8 mouse cellular contexts compared by ENCODE assay signal in the genomic region with DNA sequence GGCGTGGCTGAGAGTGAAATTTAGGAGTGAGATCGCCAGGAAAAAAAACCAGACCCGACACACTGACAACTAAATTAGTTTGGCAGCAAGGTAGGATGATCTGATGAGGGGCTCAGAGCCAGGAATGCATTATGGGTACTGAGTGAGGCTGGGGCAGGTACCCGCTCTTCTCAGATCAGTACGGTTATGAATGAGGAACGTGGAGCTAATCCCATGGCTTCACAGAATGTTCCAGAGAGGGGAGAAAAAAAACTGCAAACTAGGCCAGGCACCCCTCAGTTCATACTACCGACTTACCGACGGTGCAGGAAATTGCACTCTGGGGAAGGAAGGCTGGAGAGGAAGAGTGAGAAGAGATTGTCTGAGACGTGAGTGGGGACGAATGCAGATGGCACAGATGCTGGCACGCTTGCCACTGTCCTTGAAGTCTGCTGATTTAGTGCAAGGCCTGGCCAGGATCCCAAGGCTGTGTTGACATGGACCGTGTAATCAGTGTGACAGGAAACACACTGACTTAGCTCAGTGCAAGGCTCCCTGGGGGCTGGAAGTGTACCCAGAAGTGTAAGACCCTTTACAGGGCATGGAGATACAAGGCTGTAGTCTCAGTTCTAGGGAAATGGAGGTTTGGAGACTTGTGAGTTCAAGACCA.
DNase-seq lines count a peak whose midpoint lies in the region; ATAC-seq lines count a peak whose summit lies in the region.

No protein-coding gene starts in this region.

- H3K9me3 ChIP-seq in forebrain, embryonic 15.5 days, result no peaks in the 10 kb centered on the region
- no peaks in the 10 kb centered on the region for H3K9me3 ChIP-seq in forebrain, embryonic 12.5 days

- H3K36me3 ChIP-seq in forebrain, embryonic 15.5 days, result no peaks in the 10 kb centered on the region
- peaks cover 4% of the 10 kb centered on the region for H3K36me3 ChIP-seq in forebrain, embryonic 12.5 days (replicated peaks)

- no peaks in the 10 kb centered on the region for H3K27me3 ChIP-seq in forebrain, embryonic 15.5 days
- H3K27me3 ChIP-seq in forebrain, embryonic 12.5 days, result no peaks in the 10 kb centered on the region

- peak overlapping the region; percentile 20; the same call in 1 of the 2 replicates for H3K27ac ChIP-seq in forebrain, embryonic 15.5 days (replicated peaks)
- no peak overlapping the region for H3K27ac ChIP-seq in forebrain, embryonic 12.5 days

- H3K4me2 ChIP-seq in forebrain, embryonic 15.5 days (replicated peaks), result no peak overlapping the region
- no peak overlapping the region for H3K4me2 ChIP-seq in forebrain, embryonic 12.5 days

- H3K9ac ChIP-seq in forebrain, embryonic 15.5 days (replicated peaks), result no peak overlapping the region
- H3K9ac ChIP-seq in forebrain, embryonic 12.5 days, result no peak overlapping the region

- H3K4me3 ChIP-seq in forebrain, embryonic 15.5 days, result no peak overlapping the region
- no peak overlapping the region for H3K4me3 ChIP-seq in forebrain, embryonic 12.5 days (replicated peaks)

- H3K4me1 ChIP-seq in forebrain, embryonic 15.5 days, result peaks cover 23% of the 10 kb centered on the region
- H3K4me1 ChIP-seq in forebrain, embryonic 12.5 days, result peaks cover 9% of the 10 kb centered on the region

- intact Hi-C loops in gastrocnemius, postnatal 14 days (cut with DNase I; ENCODE audit: low total_unique reads), result no loop called here

- WGBS in forebrain, embryonic 15.5 days, result 56% methylated on average over 13 of the region's 13 CpGs
- WGBS in forebrain, embryonic 12.5 days, result 87% methylated on average over 13 of the region's 13 CpGs

- DNase-seq in ovary, postnatal 36 days (ENCODE audit: low spot score), result peak; percentile 73
- DNase-seq in ovary, postnatal 14 days (ENCODE audit: low spot score), result no peak
- peak; percentile 56 for DNase-seq in kidney, postnatal 14 days
- DNase-seq in gastrocnemius, postnatal 14 days, result no peak
- DNase-seq in thymus, postnatal 4 days, result no peak

- ATAC-seq in forebrain, embryonic 15.5 days (replicated peaks), result no peak
- no peak for ATAC-seq in forebrain, embryonic 12.5 days (ENCODE audit: low FRiP score)
- no peak for ATAC-seq in activated CD4-positive, CD25-positive, alpha-beta regulatory T cell, adult 4 months

Comparison
In these comparisons a context has a peak if more than half of its experiments do, and no peak if none do; other contexts are left out.
1. DNase-seq: peak in ovary, postnatal 36 days (single experiment) and kidney, postnatal 14 days (single experiment); none in ovary, postnatal 14 days (single experiment), gastrocnemius, postnatal 14 days (single experiment) and thymus, postnatal 4 days (single experiment).